Mouse (Mus musculus) CH12.LX (cell line): Measurements from ENCODE around the gene Moap1. TPM values are rescaled to one million over a fixed set of nuclear protein-coding genes. Genes with fewer than 3 reads are reported as not detected.

Source experiments
- DNase-seq: peaks from one replicate; pipeline ENCODE4 v3.0.0-alpha.2; 2013; ENCODE audit errors: extremely low read depth
- H3K27ac ChIP-seq: 2 replicates; pipeline ENCODE4 v1.5.1; 2012; ENCODE audit warnings: low read depth, mild to moderate bottlenecking, control low read depth, moderate library complexity; ENCODE audit not compliant: insufficient read depth
- H3K27me3 ChIP-seq: replicated peaks from 2 replicates; pipeline ENCODE3; 2012; ENCODE audit warnings: inconsistent platforms
- H3K36me3 ChIP-seq, 2 experiments: replicated peaks in 1 of 2; 2 replicates each; pipeline versions ENCODE3 to v1.6.1; 2012; ENCODE audit warnings: inconsistent platforms in 1 of 2, low read length in 1 of 2, mild to moderate bottlenecking in 1 of 2, mixed read lengths in 1 of 2, moderate library complexity in 1 of 2; ENCODE audit not compliant: control insufficient read depth in 1 of 2, insufficient read depth in 1 of 2
- H3K4me1 ChIP-seq, 2 experiments: 2 replicates each; pipeline ENCODE4 v1.6.1; 2012; ENCODE audit warnings: inconsistent platforms in 1 of 2, moderate library complexity in 1 of 2; ENCODE audit not compliant: insufficient read depth in 2 of 2, control insufficient read depth in 1 of 2
- H3K4me2 ChIP-seq: 2 replicates; pipeline ENCODE4 v1.6.1; 2012; ENCODE audit warnings: low read depth, mild to moderate bottlenecking, control low read depth; ENCODE audit not compliant: poor library complexity, insufficient read depth, severe bottlenecking
- H3K4me3 ChIP-seq, 3 experiments: fragments of 150-350 bp in 1 of 3; sonication (generic) in 1 of 3; replicated peaks in 1 of 3; 2 replicates each; pipeline versions ENCODE3 to v1.5.1; 2011 to 2012; ENCODE audit warnings: low read depth in 2 of 3, low read length in 2 of 3, mild to moderate bottlenecking in 2 of 3, moderate library complexity in 2 of 3, control low read depth in 1 of 3, improper control_type of control experiment in 1 of 3, inconsistent platforms in 1 of 3, mixed read lengths in 1 of 3; ENCODE audit not compliant: poor library complexity in 1 of 3
- H3K79me2 ChIP-seq: replicated peaks from 2 replicates; pipeline ENCODE4 v1.6.1; 2012; ENCODE audit warnings: mild to moderate bottlenecking, moderate library complexity; ENCODE audit not compliant: control insufficient read depth, poor library complexity, insufficient read depth, severe bottlenecking; ENCODE audit errors: extremely low read depth
- H3K9ac ChIP-seq: 2 replicates; pipeline ENCODE4 v1.6.1; 2012; ENCODE audit warnings: low read depth, mild to moderate bottlenecking, control low read depth, moderate library complexity; ENCODE audit not compliant: insufficient read depth
- H3K9me3 ChIP-seq: replicated peaks from 2 replicates; pipeline ENCODE3; 2012; ENCODE audit warnings: low read length, inconsistent platforms, mixed read lengths
- CHD1 ChIP-seq: IDR thresholded peaks from 2 replicates; pipeline ENCODE4 v1.6.1; 2012; ENCODE audit warnings: low read depth, low read length, improper control_type of control experiment, inconsistent platforms
- CTCF ChIP-seq, 2 experiments: IDR thresholded peaks in 1 of 2; conservative IDR thresholded peaks in 1 of 2; 2 replicates each; pipeline ENCODE4 v1.5.1; 2011 to 2012; ENCODE audit warnings: low read depth in 2 of 2, low read length in 2 of 2, improper control_type of control experiment in 1 of 2, inconsistent platforms in 1 of 2, mild to moderate bottlenecking in 1 of 2, moderate library complexity in 1 of 2
- E2F4 ChIP-seq: IDR thresholded peaks from 2 replicates; pipeline ENCODE4 v1.6.1; 2011; ENCODE audit warnings: low read depth, low read length, improper control_type of control experiment; ENCODE audit not compliant: insufficient replicate concordance
- ETS1 ChIP-seq: conservative IDR thresholded peaks from 2 replicates; pipeline ENCODE4 v1.6.1; 2012; ENCODE audit warnings: low read depth, mild to moderate bottlenecking, inconsistent platforms, low read length, improper control_type of control experiment, moderate library complexity
- GABPA ChIP-seq: IDR thresholded peaks from 2 replicates; pipeline ENCODE4 v1.6.1; 2012; ENCODE audit warnings: low read depth, low read length, improper control_type of control experiment, inconsistent platforms; ENCODE audit not compliant: insufficient replicate concordance
- IRF4 ChIP-seq: IDR thresholded peaks from 2 replicates; pipeline ENCODE4 v1.6.1; 2014; ENCODE audit warnings: low read depth, mild to moderate bottlenecking, inconsistent platforms, low read length, improper control_type of control experiment
- MAFK ChIP-seq: IDR thresholded peaks from 2 replicates; pipeline ENCODE4 v1.6.1; 2011; ENCODE audit warnings: low read length, improper control_type of control experiment; ENCODE audit not compliant: insufficient replicate concordance
- MAX ChIP-seq: IDR thresholded peaks from 2 replicates; pipeline ENCODE4 v1.6.1; 2011; ENCODE audit warnings: low read length, improper control_type of control experiment
- MEF2A ChIP-seq: IDR thresholded peaks from 2 replicates; pipeline ENCODE4 v1.6.1; 2014; ENCODE audit warnings: low read depth, mild to moderate bottlenecking, inconsistent platforms, low read length, improper control_type of control experiment, borderline replicate concordance
- MXI1 ChIP-seq: IDR thresholded peaks from 2 replicates; pipeline ENCODE4 v1.6.1; 2011; ENCODE audit warnings: mild to moderate bottlenecking, low read depth, low read length, improper control_type of control experiment
- MYC ChIP-seq: IDR thresholded peaks from 2 replicates; pipeline ENCODE4 v1.6.1; 2011; ENCODE audit warnings: low read depth, mild to moderate bottlenecking, improper control_type of control experiment, low read length
- NELFE ChIP-seq: IDR thresholded peaks from 2 replicates; pipeline ENCODE4 v1.6.1; 2011; ENCODE audit warnings: low read depth, low read length, improper control_type of control experiment
- NRF1 ChIP-seq: IDR thresholded peaks from 2 replicates; pipeline ENCODE4 v1.6.1; 2014; ENCODE audit warnings: low read depth, mild to moderate bottlenecking, inconsistent platforms, low read length, improper control_type of control experiment, moderate library complexity
- PAX5 ChIP-seq: IDR thresholded peaks from 2 replicates; pipeline ENCODE4 v1.6.1; 2012; ENCODE audit warnings: low read length, inconsistent platforms, mixed read lengths
- RAD21 ChIP-seq: IDR thresholded peaks from 2 replicates; pipeline ENCODE4 v1.6.1; 2011; ENCODE audit warnings: low read depth, mild to moderate bottlenecking, low read length, improper control_type of control experiment, moderate library complexity
- SIN3A ChIP-seq: IDR thresholded peaks from 2 replicates; pipeline ENCODE4 v1.6.1; 2012; ENCODE audit warnings: low read length, improper control_type of control experiment, inconsistent platforms
- SMC3 ChIP-seq: IDR thresholded peaks from 2 replicates; pipeline ENCODE4 v1.6.1; 2011; ENCODE audit warnings: low read depth, low read length, improper control_type of control experiment
- TBP ChIP-seq: conservative IDR thresholded peaks from 2 replicates; pipeline ENCODE4 v1.6.1; 2011; ENCODE audit warnings: low read depth, low read length, improper control_type of control experiment
- TCF12 ChIP-seq: IDR thresholded peaks from 2 replicates; pipeline ENCODE4 v1.6.1; 2014; ENCODE audit warnings: low read depth, mild to moderate bottlenecking, inconsistent platforms, low read length, improper control_type of control experiment
- USF1 ChIP-seq: IDR thresholded peaks from 2 replicates; pipeline ENCODE4 v1.6.1; 2014; ENCODE audit warnings: low read depth, mild to moderate bottlenecking, inconsistent platforms, low read length, improper control_type of control experiment
- ZC3H11A ChIP-seq: IDR thresholded peaks from 2 replicates; pipeline ENCODE4 v1.6.1; 2012; ENCODE audit warnings: low read depth, mild to moderate bottlenecking, inconsistent platforms, low read length, improper control_type of control experiment
- dilution Hi-C: fragments of 300-500 bp; cut with MboI; formaldehyde crosslinking; loops from 2 replicates; pipeline ENCODE4 v1.14.3; 2020; ENCODE audit warnings: low sequenced_read_pairs; ENCODE audit not compliant: extremely low pct_unique_long_range_greater_than_20kb, extremely low pct_ligation_motif_present
- in situ Hi-C: fragments of 300-500 bp; cut with MboI; formaldehyde crosslinking; loops from 3 replicates; pipeline ENCODE4 v1.14.3; 2019; ENCODE audit warnings: low sequenced_read_pairs, low pct_ligation_motif_present, low pct_unique_long_range_greater_than_20kb, mixed read lengths
- polyA plus RNA-seq: library from polyadenylated mRNA; unstranded; fragments of >175 nt; gene quantifications from 2 replicates; pipeline ENCODE4 v1.2.1, GENCODE M21; 2012; ENCODE audit warnings: low read depth; ENCODE audit not compliant: insufficient read length
- total RNA-seq, 2 experiments: library from RNA; depleted of rRNA; stranded (reverse); fragments of 300-350 nt in 1 of 2; fragments of >200 nt in 1 of 2; gene quantifications; 2 replicates each; pipeline ENCODE4 v1.2.3; 2012 to 2014

Moap1 gene
- total and polyA plus RNA-seq, 3 experiments = 5.5 to 7.1 (median 6.1) TPM

DNA sequence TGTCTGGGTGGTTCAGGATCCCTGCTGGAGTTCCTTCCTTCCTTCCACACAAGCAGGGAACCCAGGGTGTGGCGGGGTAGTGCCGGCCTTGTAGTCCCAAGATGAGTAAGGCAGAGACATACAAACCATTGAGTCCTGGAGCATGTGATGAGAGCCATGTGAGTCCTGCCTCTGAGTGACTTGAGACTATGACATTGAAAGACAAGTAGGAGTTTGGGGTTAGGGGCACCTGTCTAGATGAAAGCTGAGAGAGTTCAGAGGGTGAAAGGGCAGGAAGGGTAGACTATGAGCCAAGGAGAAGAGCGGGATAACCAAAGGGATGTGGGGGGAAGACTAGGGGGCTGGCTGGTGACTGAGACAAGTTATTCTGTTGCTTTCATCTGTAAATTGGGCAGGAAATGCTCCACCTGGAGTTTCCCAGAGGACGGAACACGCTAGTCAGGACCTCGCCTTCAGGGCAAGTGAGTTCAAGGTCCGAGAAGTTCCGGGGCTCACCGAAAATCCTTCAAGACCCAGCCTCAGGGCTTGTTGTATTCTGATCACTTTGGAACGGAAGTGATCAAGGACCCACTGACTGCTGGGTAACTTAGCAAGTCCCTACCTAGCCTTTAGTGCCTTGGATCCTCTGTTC, 36.5 kb downstream of the Moap1 start:
- in situ Hi-C loops = loop anchor here (5.0 kb wide), 2 partner anchors 130 to 180 kb away; no protein-coding TSS in a partner anchor
- H3K4me1 ChIP-seq = peaks cover 5 to 17% of the 10 kb centered on the region in 2 experiments; a peak in 3 of 4 replicates
- peaks cover 1% of the 10 kb centered on the region for H3K27me3 ChIP-seq
- H3K9me3 ChIP-seq = no peaks in the 10 kb centered on the region
- DNase-seq = no peak
- dilution Hi-C loops = no loop called here
- no peak overlapping the region for H3K4me3 ChIP-seq
- TF ChIP-seq CHD1 = no peak
- no peak for TF ChIP-seq TCF12
- no peak for TF ChIP-seq E2F4
- no peak for TF ChIP-seq SIN3A
- TF ChIP-seq ETS1 = no peak
- TF ChIP-seq GABPA = no peak
- TF ChIP-seq CTCF (conservative IDR thresholded peaks at IDR 0.05 in 1 of 2, IDR thresholded peaks at IDR 0.05 in 1 of 2; ENCODE audit: low read depth in 2 of 2, low read length in 2 of 2) = no peak
- H3K4me2 ChIP-seq = no peak overlapping the region
- no peaks in the 10 kb centered on the region for H3K36me3 ChIP-seq
- no peak overlapping the region for H3K27ac ChIP-seq
- peaks cover 5% of the 10 kb centered on the region for H3K79me2 ChIP-seq
- no peak overlapping the region for H3K9ac ChIP-seq

DNA sequence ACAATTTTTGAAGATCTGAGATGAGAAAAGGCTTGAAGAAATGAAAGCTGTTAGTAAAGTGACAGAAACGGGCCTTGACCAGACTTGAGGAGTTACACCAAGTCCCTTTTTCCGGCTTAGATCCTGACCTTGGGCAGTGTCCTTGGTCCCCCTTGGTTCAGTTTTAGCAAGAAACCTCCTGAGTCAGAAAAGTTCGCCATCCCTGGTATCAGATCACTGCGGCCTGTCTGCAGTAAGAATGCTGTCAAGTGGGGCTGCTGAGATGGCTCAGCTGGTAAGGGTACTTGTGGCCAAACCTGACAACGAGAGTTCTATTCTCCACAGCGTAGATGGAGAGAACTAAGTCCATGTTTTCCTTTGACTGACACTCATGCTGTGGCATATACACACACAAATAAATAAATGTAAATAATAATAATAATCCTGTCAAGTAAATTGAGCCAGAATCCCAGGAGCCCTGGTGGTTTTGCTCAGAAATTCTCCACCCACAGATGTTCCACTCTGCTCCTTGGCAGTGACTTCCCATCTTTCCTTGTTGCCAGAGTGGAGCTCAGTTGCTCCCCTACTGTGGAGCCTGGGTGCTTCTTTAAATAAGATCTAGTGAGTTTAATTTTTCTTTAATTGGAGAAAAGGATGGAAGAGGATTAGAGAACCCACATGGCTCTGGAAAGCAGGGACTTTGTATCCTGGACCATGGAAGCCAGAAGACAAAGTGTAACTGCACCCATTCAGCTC, 37.4 kb downstream of the Moap1 start:
- no peak for DNase-seq
- Histone ChIP-seq H3K36me3 (peaks cover 0 to 7% of the 10 kb centered on the region in 2 experiments), H3K4me3 (peak overlapping the region in 1 of 3 experiments; percentile 65), H3K9me3 (no peaks in the 10 kb centered on the region), H3K27ac (no peak overlapping the region), H3K4me2 (peak overlapping the region; percentile 57; the same call in 1 of the 2 replicates), H3K79me2 (peaks cover 13% of the 10 kb centered on the region), H3K4me1 (peaks cover 10 to 25% of the 10 kb centered on the region in 2 experiments; a peak in 3 of 4 replicates), H3K27me3 (peaks cover 1% of the 10 kb centered on the region), H3K9ac (peak overlapping the region; percentile 75)
- TF ChIP-seq E2F4 = no peak
- TF ChIP-seq MEF2A = no peak
- in situ Hi-C loops = loop anchor here (5.0 kb wide), 2 partner anchors 129 to 179 kb away; no protein-coding TSS in a partner anchor
- dilution Hi-C loops = no loop called here

DNA sequence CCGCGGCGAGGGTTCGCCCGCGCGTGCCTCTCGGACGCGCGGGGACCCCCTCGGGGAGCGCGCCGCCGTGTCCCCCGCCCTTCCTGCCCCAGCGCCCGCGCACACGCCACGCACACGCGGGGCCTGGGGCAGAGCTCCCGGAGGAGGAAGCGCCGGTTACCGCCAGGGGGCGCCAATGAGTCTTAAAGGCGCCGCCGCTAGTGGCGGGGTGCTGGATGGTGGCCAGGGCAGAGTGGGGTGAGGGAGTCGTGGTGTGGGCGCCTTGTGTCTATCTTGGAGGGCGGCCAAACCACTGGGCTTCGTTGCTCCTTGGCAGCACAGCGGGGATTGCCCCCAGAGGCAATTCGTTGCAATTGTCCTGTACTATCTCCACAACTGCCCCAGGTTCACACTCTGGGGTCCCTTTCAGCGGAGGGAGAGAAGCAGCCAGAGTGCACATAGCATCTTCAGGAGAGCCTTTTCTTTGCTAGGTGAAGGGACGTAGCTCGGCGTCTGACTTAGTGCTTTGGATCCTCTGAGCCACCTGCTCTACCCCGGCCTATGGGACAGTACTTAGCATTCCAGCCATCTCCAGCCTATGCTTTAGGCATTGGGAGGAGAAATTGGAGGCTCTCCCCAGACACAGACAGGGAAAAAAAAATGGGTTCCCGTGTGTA, 38.1 kb downstream of the Moap1 start:
- H3K4me1 ChIP-seq = peaks cover 10 to 33% of the 10 kb centered on the region in 2 experiments; a peak in 3 of 4 replicates
- TF ChIP-seq MAFK (no peak), MAX (no peak), TCF12 (0 out of 2 replicates have a peak, but pooled peaks have one; percentile 29), USF1 (no peak), PAX5 (no peak), RAD21 (no peak; the same call in none of the 2 replicates), NRF1 (no peak), CTCF (conservative IDR thresholded peaks at IDR 0.05 in 1 of 2, IDR thresholded peaks at IDR 0.05 in 1 of 2; ENCODE audit: low read depth in 2 of 2, low read length in 2 of 2) (peak; percentile 31 to 81; a peak in 3 of 4 replicates), NELFE (no peak), MYC (no peak), ZC3H11A (no peak), SMC3 (peak; percentile 40; the same call in 1 of the 2 replicates), IRF4 (no peak), TBP (no peak), MXI1 (no peak)

More for the DNA sequence above, 38.1 kb downstream of the Moap1 start:
- peaks cover 1% of the 10 kb centered on the region for H3K27me3 ChIP-seq
- H3K9me3 ChIP-seq = no peaks in the 10 kb centered on the region
- dilution Hi-C loops = no loop called here
- peak overlapping the region; percentile 57 for H3K4me2 ChIP-seq
- H3K9ac ChIP-seq = peak overlapping the region; percentile 75
- peak overlapping the region; percentile 65 to 80 (median 72) for H3K4me3 ChIP-seq
- peaks cover 0 to 10% of the 10 kb centered on the region in 2 experiments for H3K36me3 ChIP-seq
- H3K27ac ChIP-seq = peak overlapping the region; percentile 20; the same call in 1 of the 2 replicates
- peak; percentile 71 for DNase-seq
- in situ Hi-C loops = loop anchor here (5.0 kb wide), 2 partner anchors 128 to 178 kb away; no protein-coding TSS in a partner anchor
- H3K79me2 ChIP-seq = peaks cover 17% of the 10 kb centered on the region
